Mouse (Mus musculus): Measurements from ENCODE around the gene Smim17. TPM values are rescaled to one million over a fixed set of nuclear protein-coding genes. Genes with fewer than 3 reads are reported as not detected.
"Not testable (repeated sequence)": the region's sequence is repeated elsewhere in the genome, so short reads cannot be mapped to it uniquely, and the experiment has no call there.

Gene Smim17
- polyA plus RNA-seq, 1 experiment from 2014 or later: 0.11 TPM

- Histone ChIP-seq H3K4me1 (ENCODE audit: control insufficient read depth, insufficient read depth, low read length) (no peaks in the 10 kb centered on the region), H3K4me2 (ENCODE audit: low read depth, low read length) (no peak overlapping the region), H3K36me3 (ENCODE audit: control insufficient read depth, insufficient read depth, low read length) (no peaks in the 10 kb centered on the region), H3K9me3 (ENCODE audit: control insufficient read depth, low read length) (no peaks in the 10 kb centered on the region), H3K27ac (ENCODE audit: low read length) (no peak overlapping the region), H3K4me3 (ENCODE audit: low read length) (no peak overlapping the region), H3K27me3 (replicated peaks; ENCODE audit: control insufficient read depth, insufficient read depth, low read length) (no peaks in the 10 kb centered on the region), H3K9ac (ENCODE audit: low read depth, low read length) (no peak overlapping the region)
- 78% methylated on average over 5 of the region's 5 CpGs for WGBS
- no peak for ATAC-seq
Observed at GRCm38 (mm10) chr7:6447771-6448170, 49.3 kb downstream of the Smim17 start.

GRCm38 (mm10) chr7:6455868-6456267 lies 57.4 kb downstream of the Smim17 start, which contains the start of gene Olfr1336:
Olfr1336 (plus strand) TSS chr7:6456168.
- Histone ChIP-seq H3K4me2 (ENCODE audit: low read depth, low read length) (no peak within 1 kb of the TSS), H3K27ac (ENCODE audit: low read length) (no peak within 1 kb of the TSS), H3K36me3 (ENCODE audit: control insufficient read depth, insufficient read depth, low read length) (no peaks in the 10 kb centered on the region), H3K4me1 (ENCODE audit: control insufficient read depth, insufficient read depth, low read length) (no peaks in the 10 kb centered on the region), H3K9me3 (ENCODE audit: control insufficient read depth, low read length) (no peaks in the 10 kb centered on the region), H3K9ac (ENCODE audit: low read depth, low read length) (no peak within 1 kb of the TSS), H3K27me3 (replicated peaks; ENCODE audit: control insufficient read depth, insufficient read depth, low read length) (no peaks in the 10 kb centered on the region), H3K4me3 (ENCODE audit: low read length) (no peak within 1 kb of the TSS)
- no peak for ATAC-seq

GRCm38 (mm10) chr7:6456399-6456798 lies 57.9 kb downstream of the Smim17 start:
- H3K4me3 ChIP-seq (ENCODE audit: low read length): no peak overlapping the region
- H3K27me3 ChIP-seq (replicated peaks; ENCODE audit: control insufficient read depth, insufficient read depth, low read length): no peaks in the 10 kb centered on the region
- no peak for ATAC-seq
- H3K4me2 ChIP-seq (ENCODE audit: low read depth, low read length): no peak overlapping the region
- no peak overlapping the region for H3K9ac ChIP-seq (ENCODE audit: low read depth, low read length)
- no peak overlapping the region for H3K27ac ChIP-seq (ENCODE audit: low read length)
- no peaks in the 10 kb centered on the region for H3K36me3 ChIP-seq (ENCODE audit: control insufficient read depth, insufficient read depth, low read length)
- no peaks in the 10 kb centered on the region for H3K9me3 ChIP-seq (ENCODE audit: control insufficient read depth, low read length)
- WGBS: 46% methylated on average over 3 of the region's 3 CpGs
- no peaks in the 10 kb centered on the region for H3K4me1 ChIP-seq (ENCODE audit: control insufficient read depth, insufficient read depth, low read length)

GRCm38 (mm10) chr7:6466951-6467350 lies 68.4 kb downstream of the Smim17 start, which contains the start of gene Olfr1346:
Olfr1346 (plus strand) TSS chr7:6467101.
- Histone ChIP-seq H3K27me3 (replicated peaks; ENCODE audit: control insufficient read depth, insufficient read depth, low read length) (no peaks in the 10 kb centered on the region), H3K9ac (ENCODE audit: low read depth, low read length) (no peak within 1 kb of the TSS), H3K4me3 (ENCODE audit: low read length) (no peak within 1 kb of the TSS), H3K27ac (ENCODE audit: low read length) (no peak within 1 kb of the TSS), H3K4me2 (ENCODE audit: low read depth, low read length) (no peak within 1 kb of the TSS), H3K36me3 (ENCODE audit: control insufficient read depth, insufficient read depth, low read length) (no peaks in the 10 kb centered on the region), H3K9me3 (ENCODE audit: control insufficient read depth, low read length) (no peaks in the 10 kb centered on the region), H3K4me1 (ENCODE audit: control insufficient read depth, insufficient read depth, low read length) (no peaks in the 10 kb centered on the region)
- no peak for ATAC-seq

GRCm38 (mm10) chr7:6477633-6478032 lies 79.1 kb downstream of the Smim17 start:
- not testable (repeated sequence) for H3K4me2 ChIP-seq (ENCODE audit: low read depth, low read length); H3K27ac ChIP-seq (ENCODE audit: low read length); H3K4me1 ChIP-seq (ENCODE audit: control insufficient read depth, insufficient read depth, low read length); H3K36me3 ChIP-seq (ENCODE audit: control insufficient read depth, insufficient read depth, low read length); H3K4me3 ChIP-seq (ENCODE audit: low read length); H3K27me3 ChIP-seq (replicated peaks; ENCODE audit: control insufficient read depth, insufficient read depth, low read length); ATAC-seq; H3K9ac ChIP-seq (ENCODE audit: low read depth, low read length); H3K9me3 ChIP-seq (ENCODE audit: control insufficient read depth, low read length)
- whole genome bisulfite sequencing: 61% methylated on average over 2 of the region's 2 CpGs

Other genes starting within 250 kb of the Smim17 start
- gene Zfp787, start 242.7 kb upstream of the Smim17 start, polyA plus RNA-seq (2015; fragmentation: Nextera tagmentation; extraction: Ambion mirVana): 20.6 and 20.9 TPM in 2 replicates
- 34.6 and 35.3 TPM in 2 replicates for gene Zfp444, start 226.5 kb upstream of the Smim17 start, polyA plus RNA-seq (2015; fragmentation: Nextera tagmentation; extraction: Ambion mirVana)
- not detected in 2 replicates for gene Galp, start 201.6 kb upstream of the Smim17 start, polyA plus RNA-seq (2015; fragmentation: Nextera tagmentation; extraction: Ambion mirVana)
- gene Zscan5b, start 176.4 kb upstream of the Smim17 start, polyA plus RNA-seq (2015; fragmentation: Nextera tagmentation; extraction: Ambion mirVana): not detected in 2 replicates
- gene Epp13, start 146.0 kb upstream of the Smim17 start, polyA plus RNA-seq (2015; fragmentation: Nextera tagmentation; extraction: Ambion mirVana): not detected in 2 replicates
- 5.1 and 5.4 TPM in 2 replicates for gene Zfp667, start 112.1 kb upstream of the Smim17 start, polyA plus RNA-seq (2015; fragmentation: Nextera tagmentation; extraction: Ambion mirVana)
- gene Zfp583, start 67.4 kb upstream of the Smim17 start, polyA plus RNA-seq (2015; fragmentation: Nextera tagmentation; extraction: Ambion mirVana): 2.8 and 2.9 TPM in 2 replicates
- 0.95 and 1.3 TPM in 2 replicates for gene Gm3854, start 55.0 kb upstream of the Smim17 start, polyA plus RNA-seq (2015; fragmentation: Nextera tagmentation; extraction: Ambion mirVana)
- gene Zfp78, start 35.4 kb upstream of the Smim17 start, polyA plus RNA-seq (2015; fragmentation: Nextera tagmentation; extraction: Ambion mirVana): 1.6 and 2.1 TPM in 2 replicates
- gene Zfp28, start 15.4 kb upstream of the Smim17 start, polyA plus RNA-seq (2015; fragmentation: Nextera tagmentation; extraction: Ambion mirVana): 6.1 and 7.6 TPM in 2 replicates
- gene Gm20715, start 11.6 kb downstream of the Smim17 start, polyA plus RNA-seq (2015; fragmentation: Nextera tagmentation; extraction: Ambion mirVana): not detected in 2 replicates
- not detected in 2 replicates for gene Olfr1344, start 40.0 kb downstream of the Smim17 start, polyA plus RNA-seq (2015; fragmentation: Nextera tagmentation; extraction: Ambion mirVana)
- gene Olfr1336, start 57.5 kb downstream of the Smim17 start, polyA plus RNA-seq (2015; fragmentation: Nextera tagmentation; extraction: Ambion mirVana): not detected in 2 replicates
- not detected in 2 replicates for gene Olfr1346, start 68.4 kb downstream of the Smim17 start, polyA plus RNA-seq (2015; fragmentation: Nextera tagmentation; extraction: Ambion mirVana)
- gene Olfr5, start 88.2 kb downstream of the Smim17 start, polyA plus RNA-seq (2015; fragmentation: Nextera tagmentation; extraction: Ambion mirVana): not detected in 2 replicates
- not detected in 2 replicates for gene Olfr1347, start 101.0 kb downstream of the Smim17 start, polyA plus RNA-seq (2015; fragmentation: Nextera tagmentation; extraction: Ambion mirVana)
- gene Olfr1348, start 110.0 kb downstream of the Smim17 start, polyA plus RNA-seq (2015; fragmentation: Nextera tagmentation; extraction: Ambion mirVana): not detected in 2 replicates
- gene Olfr1349, start 124.2 kb downstream of the Smim17 start, polyA plus RNA-seq (2015; fragmentation: Nextera tagmentation; extraction: Ambion mirVana): not detected in 2 replicates
- gene Olfr1350, start 166.1 kb downstream of the Smim17 start, polyA plus RNA-seq (2015; fragmentation: Nextera tagmentation; extraction: Ambion mirVana): not detected in 2 replicates